Mouse (Mus musculus): ENCODE results near the gene Pak6. TPM values are rescaled to one million over a fixed set of nuclear protein-coding genes. Genes with fewer than 3 reads are reported as not detected.

The Pak6 gene
- polyA plus RNA-seq, 1 experiment, result 0.64 TPM

- TF ChIP-seq GATA1 (IDR thresholded peaks at IDR 0.05; ENCODE audit: low read length) (peak; percentile 59), TAL1 (IDR thresholded peaks at IDR 0.05; ENCODE audit: low read length) (no peak)
- H3K36me3 ChIP-seq (ENCODE audit: control insufficient read depth), result peaks cover 2% of the 10 kb centered on the region
- peaks cover 91% of the 10 kb centered on the region for H3K4me1 ChIP-seq (ENCODE audit: control insufficient read depth)
- peak overlapping the region; percentile 59 for H3K4me3 ChIP-seq (replicated peaks)
- H3K9me3 ChIP-seq (ENCODE audit: control insufficient read depth, low read length), result no peaks in the 10 kb centered on the region
- H3K27me3 ChIP-seq (ENCODE audit: control insufficient read depth), result no peaks in the 10 kb centered on the region; the same call in 1 of the 2 replicates
These were observed 3.1 kb upstream of the Pak6 start for GRCm38 (mm10) chr2:118659998-118660452.

DNA sequence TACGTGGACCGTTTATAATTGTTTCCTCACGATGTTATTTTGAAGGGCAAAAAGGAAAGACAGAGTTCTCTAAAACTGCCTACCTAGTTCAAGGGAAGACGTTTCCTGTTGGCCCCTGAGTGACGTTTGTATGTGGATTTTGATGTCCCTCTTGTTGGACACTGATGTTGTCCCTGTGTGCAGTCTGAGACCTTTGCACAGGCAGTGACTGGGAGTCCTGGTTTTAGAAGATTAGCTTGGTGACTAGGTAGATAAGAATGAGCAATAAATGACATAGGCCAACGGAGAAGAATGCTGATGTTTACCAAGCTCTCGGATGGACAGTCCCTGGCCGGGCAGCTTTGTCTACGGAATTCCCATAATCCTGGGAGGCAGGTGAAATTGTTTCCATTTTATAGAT lies 1.2 kb upstream of the Pak6 start:
- peaks cover 94% of the 10 kb centered on the region for H3K4me1 ChIP-seq (ENCODE audit: control insufficient read depth)
- H3K9me3 ChIP-seq (ENCODE audit: control insufficient read depth, low read length), result no peaks in the 10 kb centered on the region
- H3K27me3 ChIP-seq (ENCODE audit: control insufficient read depth), result no peaks in the 10 kb centered on the region; the same call in 1 of the 2 replicates
- TF ChIP-seq GATA1 (IDR thresholded peaks at IDR 0.05; ENCODE audit: low read length) (no peak; the same call in 1 of the 2 replicates), TAL1 (IDR thresholded peaks at IDR 0.05; ENCODE audit: low read length) (peak; percentile 48; the same call in 2 of the 3 replicates)
- peak overlapping the region; percentile 75 for H3K4me3 ChIP-seq (replicated peaks)
- H3K36me3 ChIP-seq (ENCODE audit: control insufficient read depth), result peaks cover 2% of the 10 kb centered on the region

- H3K9me3 ChIP-seq (ENCODE audit: control insufficient read depth, low read length), result no peaks in the 10 kb centered on the region
- peaks cover 2% of the 10 kb centered on the region for H3K36me3 ChIP-seq (ENCODE audit: control insufficient read depth)
- H3K4me3 ChIP-seq (replicated peaks), result peak overlapping the region; percentile 75
- no peaks in the 10 kb centered on the region; the same call in 1 of the 2 replicates for H3K27me3 ChIP-seq (ENCODE audit: control insufficient read depth)
- H3K4me1 ChIP-seq (ENCODE audit: control insufficient read depth), result peaks cover 76% of the 10 kb centered on the region
- TF ChIP-seq GATA1 (IDR thresholded peaks at IDR 0.05; ENCODE audit: low read length) (no peak), TAL1 (IDR thresholded peaks at IDR 0.05; ENCODE audit: low read length) (no peak)
These were observed 982 bp downstream of the Pak6 start for GRCm38 (mm10) chr2:118663804-118664766.

GRCm38 (mm10) chr2:118664975-118665516 lies 1.9 kb downstream of the Pak6 start:
- Histone ChIP-seq H3K9me3 (ENCODE audit: control insufficient read depth, low read length) (no peaks in the 10 kb centered on the region), H3K4me1 (ENCODE audit: control insufficient read depth) (peaks cover 67% of the 10 kb centered on the region), H3K4me3 (replicated peaks) (no peak overlapping the region), H3K36me3 (ENCODE audit: control insufficient read depth) (peaks cover 2% of the 10 kb centered on the region), H3K27me3 (ENCODE audit: control insufficient read depth) (no peaks in the 10 kb centered on the region; the same call in 1 of the 2 replicates)
- TF ChIP-seq GATA1 (IDR thresholded peaks at IDR 0.05; ENCODE audit: low read length) (no peak), TAL1 (IDR thresholded peaks at IDR 0.05; ENCODE audit: low read length) (no peak)

DNA sequence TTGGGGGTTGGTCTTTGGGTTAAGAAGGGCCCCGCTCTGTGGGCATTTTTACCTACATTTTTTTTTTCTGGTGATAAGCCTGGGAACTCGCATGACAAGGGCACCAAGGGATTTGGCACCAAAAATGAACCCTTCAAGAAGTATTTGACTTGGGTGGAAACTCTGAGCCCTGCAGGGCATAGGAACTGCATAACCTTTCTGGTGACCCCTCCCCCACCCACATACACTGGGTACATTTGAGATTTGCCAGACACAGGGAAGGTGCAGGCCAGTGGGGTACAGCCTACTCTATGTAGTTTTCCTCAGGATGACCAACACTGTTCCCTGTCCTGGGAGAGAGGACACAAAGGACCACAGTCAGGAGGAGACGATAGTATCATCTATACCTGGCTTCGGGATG lies 2.5 kb downstream of the Pak6 start:
- Histone ChIP-seq H3K4me3 (replicated peaks) (no peak overlapping the region), H3K27me3 (ENCODE audit: control insufficient read depth) (no peaks in the 10 kb centered on the region; the same call in 1 of the 2 replicates), H3K9me3 (ENCODE audit: control insufficient read depth, low read length) (no peaks in the 10 kb centered on the region), H3K36me3 (ENCODE audit: control insufficient read depth) (peaks cover 2% of the 10 kb centered on the region), H3K4me1 (ENCODE audit: control insufficient read depth) (peaks cover 61% of the 10 kb centered on the region)
- TF ChIP-seq GATA1 (IDR thresholded peaks at IDR 0.05; ENCODE audit: low read length) (no peak), TAL1 (IDR thresholded peaks at IDR 0.05; ENCODE audit: low read length) (no peak)

GRCm38 (mm10) chr2:118667181-118667580 lies 4.1 kb downstream of the Pak6 start:
- no peaks in the 10 kb centered on the region for H3K9me3 ChIP-seq (ENCODE audit: control insufficient read depth, low read length)
- H3K4me3 ChIP-seq (replicated peaks), result no peak overlapping the region
- peaks cover 49% of the 10 kb centered on the region for H3K4me1 ChIP-seq (ENCODE audit: control insufficient read depth)
- H3K36me3 ChIP-seq (ENCODE audit: control insufficient read depth), result no peaks in the 10 kb centered on the region; the same call in 1 of the 2 replicates
- no peaks in the 10 kb centered on the region; the same call in 1 of the 2 replicates for H3K27me3 ChIP-seq (ENCODE audit: control insufficient read depth)
- no peak for TF ChIP-seq TAL1 (IDR thresholded peaks at IDR 0.05; ENCODE audit: low read length)

- Histone ChIP-seq H3K36me3 (ENCODE audit: control insufficient read depth) (no peaks in the 10 kb centered on the region; the same call in 1 of the 2 replicates), H3K9me3 (ENCODE audit: control insufficient read depth, low read length) (no peaks in the 10 kb centered on the region), H3K27me3 (ENCODE audit: control insufficient read depth) (peaks cover 16% of the 10 kb centered on the region), H3K4me1 (ENCODE audit: control insufficient read depth) (peaks cover 29% of the 10 kb centered on the region), H3K4me3 (replicated peaks) (no peak overlapping the region)
- no peak for TF ChIP-seq TAL1 (IDR thresholded peaks at IDR 0.05; ENCODE audit: low read length)
These were observed 6.1 kb downstream of the Pak6 start for GRCm38 (mm10) chr2:118669245-118669644.

- Histone ChIP-seq H3K27me3 (ENCODE audit: control insufficient read depth) (peaks cover 21% of the 10 kb centered on the region), H3K4me1 (ENCODE audit: control insufficient read depth) (peaks cover 28% of the 10 kb centered on the region), H3K4me3 (replicated peaks) (no peak overlapping the region), H3K36me3 (ENCODE audit: control insufficient read depth) (no peaks in the 10 kb centered on the region; the same call in 1 of the 2 replicates), H3K9me3 (ENCODE audit: control insufficient read depth, low read length) (no peaks in the 10 kb centered on the region)
- no peak for TF ChIP-seq GATA1 (IDR thresholded peaks at IDR 0.05; ENCODE audit: low read length)
- no peak for TF ChIP-seq TAL1 (IDR thresholded peaks at IDR 0.05; ENCODE audit: low read length)
These were observed 6.7 kb downstream of the Pak6 start for GRCm38 (mm10) chr2:118669785-118670184.

GRCm38 (mm10) chr2:118671728-118672127 lies 8.6 kb downstream of the Pak6 start:
- TF ChIP-seq TAL1 (IDR thresholded peaks at IDR 0.05; ENCODE audit: low read length), result no peak
- TF ChIP-seq GATA1 (IDR thresholded peaks at IDR 0.05; ENCODE audit: low read length), result no peak
- peaks cover 41% of the 10 kb centered on the region for H3K27me3 ChIP-seq (ENCODE audit: control insufficient read depth)
- H3K36me3 ChIP-seq (ENCODE audit: control insufficient read depth), result no peaks in the 10 kb centered on the region
- no peak overlapping the region for H3K4me3 ChIP-seq (replicated peaks)
- peaks cover 18% of the 10 kb centered on the region for H3K4me1 ChIP-seq (ENCODE audit: control insufficient read depth)
- peaks cover 2% of the 10 kb centered on the region; the same call in 1 of the 2 replicates for H3K9me3 ChIP-seq (ENCODE audit: control insufficient read depth, low read length)
